ENCODE assay signal across 8 mouse cellular contexts in the genomic region with DNA sequence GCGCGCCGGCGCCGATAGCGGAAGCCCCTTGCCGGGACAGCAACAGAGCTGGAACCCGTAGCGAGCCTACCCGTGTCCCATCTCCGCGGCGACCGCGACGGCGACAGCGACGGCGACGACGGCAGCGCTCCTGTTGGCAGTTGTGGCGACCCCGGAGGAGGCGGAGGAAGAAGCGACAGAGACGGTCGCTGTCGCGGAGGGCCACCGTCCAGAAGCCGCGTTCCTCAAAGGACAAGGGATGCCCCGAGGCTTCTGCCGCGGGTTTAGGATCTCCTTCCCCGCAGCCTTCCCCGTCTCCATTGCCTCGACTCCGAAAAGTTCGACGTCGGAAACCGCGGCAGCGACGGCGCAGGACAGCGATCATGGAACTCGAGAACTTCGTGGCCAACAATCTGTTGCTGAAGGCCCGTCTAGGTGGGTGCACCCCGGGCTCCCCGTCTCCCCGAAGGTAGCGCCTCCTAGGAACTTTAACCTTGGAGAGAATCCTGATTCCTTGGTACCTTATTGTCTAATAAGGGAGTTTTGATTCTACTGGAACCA. TPM values are rescaled to one million over a fixed set of nuclear protein-coding genes. Genes with fewer than 3 reads are reported as not detected.
DNase-seq lines count a peak whose midpoint lies in the region; ATAC-seq and TF ChIP-seq lines count a peak whose summit lies in the region.

No protein-coding gene starts in this region.

- H3K4me3 ChIP-seq in lung, embryonic 16.5 days (ENCODE audit: low read length) = peak overlapping the region; percentile 64
- H3K4me3 ChIP-seq in embryonic facial prominence, embryonic 13.5 days = peak overlapping the region; percentile 76
- H3K4me3 ChIP-seq in limb, embryonic 10.5 days = peak overlapping the region; percentile 82
- peak overlapping the region; percentile 76 for H3K4me3 ChIP-seq in olfactory bulb, adult 2 months (ENCODE audit: insufficient read depth, low read depth, low read length)

- peaks cover 9% of the 10 kb centered on the region for H3K4me1 ChIP-seq in lung, embryonic 16.5 days (replicated peaks; ENCODE audit: control insufficient read depth, insufficient read depth, low read length)
- peaks cover 9% of the 10 kb centered on the region for H3K4me1 ChIP-seq in embryonic facial prominence, embryonic 13.5 days
- peaks cover 10% of the 10 kb centered on the region for H3K4me1 ChIP-seq in limb, embryonic 10.5 days
- no peaks in the 10 kb centered on the region for H3K4me1 ChIP-seq in olfactory bulb, adult 2 months (ENCODE audit: control insufficient read depth, insufficient read depth, low read length)

- 0% methylated on average over 57 of the region's 57 CpGs for whole genome bisulfite sequencing in lung, embryonic 16.5 days
- under 1% methylated on average over 57 of the region's 57 CpGs for WGBS in embryonic facial prominence, embryonic 13.5 days
- WGBS in limb, embryonic 10.5 days = under 1% methylated on average over 57 of the region's 57 CpGs
- WGBS in olfactory bulb, adult 2 months = under 1% methylated on average over 57 of the region's 57 CpGs

- H3K9ac ChIP-seq in lung, embryonic 16.5 days (ENCODE audit: low read length) = peak overlapping the region; percentile 75
- peak overlapping the region; percentile 83 for H3K9ac ChIP-seq in embryonic facial prominence, embryonic 13.5 days

- peaks cover 9% of the 10 kb centered on the region for H3K36me3 ChIP-seq in lung, embryonic 16.5 days (ENCODE audit: control insufficient read depth, insufficient read depth, low read length)
- peaks cover 21% of the 10 kb centered on the region for H3K36me3 ChIP-seq in embryonic facial prominence, embryonic 13.5 days
- peaks cover 22% of the 10 kb centered on the region for H3K36me3 ChIP-seq in limb, embryonic 10.5 days

- H3K4me2 ChIP-seq in lung, embryonic 16.5 days (ENCODE audit: low read depth, low read length) = peak overlapping the region; percentile 70
- H3K4me2 ChIP-seq in embryonic facial prominence, embryonic 13.5 days = peak overlapping the region; percentile 73

- peak overlapping the region; percentile 78 for H3K27ac ChIP-seq in lung, embryonic 16.5 days (ENCODE audit: low read length)
- H3K27ac ChIP-seq in embryonic facial prominence, embryonic 13.5 days = peak overlapping the region; percentile 93
- peak overlapping the region; percentile 81 for H3K27ac ChIP-seq in limb, embryonic 10.5 days
- peak overlapping the region; percentile 70 for H3K27ac ChIP-seq in olfactory bulb, adult 2 months (ENCODE audit: insufficient read depth, low read depth, low read length)

- no peak for ATAC-seq in lung, embryonic 16.5 days (ENCODE audit: low read depth)
- no peak for ATAC-seq in embryonic facial prominence, embryonic 13.5 days (ENCODE audit: insufficient number of reproducible peaks, insufficient read depth, low FRiP score, low TSS enrichment, low read depth)

- H3K27me3 ChIP-seq in lung, embryonic 16.5 days (ENCODE audit: control insufficient read depth, insufficient read depth, low read depth, low read length) = no peaks in the 10 kb centered on the region
- no peaks in the 10 kb centered on the region for H3K27me3 ChIP-seq in embryonic facial prominence, embryonic 13.5 days
- peaks cover 13% of the 10 kb centered on the region for H3K27me3 ChIP-seq in limb, embryonic 10.5 days (ENCODE audit: low read depth, poor library complexity, severe bottlenecking)

- no peak for DNase-seq in lung, adult 18-20 months
- no peak for DNase-seq in limb, embryonic 10.5 days (ENCODE audit: low spot score)
- DNase-seq in cerebellum, adult 11-12 months = no peak
- no peak for DNase-seq in ovary, adult 18-20 months (ENCODE audit: low spot score)
- DNase-seq in Muller cell, postnatal 12 days (ENCODE audit: inconsistent ontology term) = no peak

- TF ChIP-seq CTCF in olfactory bulb, adult 2 months (IDR thresholded peaks at IDR 0.05; ENCODE audit: insufficient read depth, low read depth, low read length) = no peak

- TF ChIP-seq POLR2A in olfactory bulb, adult 2 months (IDR thresholded peaks at IDR 0.05; ENCODE audit: insufficient read depth, low read depth, low read length) = no peak

- no peaks in the 10 kb centered on the region for H3K9me3 ChIP-seq in lung, embryonic 16.5 days (ENCODE audit: control insufficient read depth, low read length)
- H3K9me3 ChIP-seq in embryonic facial prominence, embryonic 13.5 days = no peaks in the 10 kb centered on the region
- no peaks in the 10 kb centered on the region for H3K9me3 ChIP-seq in limb, embryonic 10.5 days (replicated peaks)

RNA-seq across cellular contexts. Expression of a gene that starts 0.5 kb away (rescaled TPM):
- polyA plus RNA-seq in lung, embryonic 16.5 days (2015; fragmentation: Nextera tagmentation; extraction: Ambion mirVana) = 2.7 and 3.1 TPM in 2 replicates
- polyA plus RNA-seq in embryonic facial prominence, embryonic 13.5 days (2015; fragmentation: Nextera tagmentation; extraction: Ambion mirVana) = 4.1 and 5.0 TPM in 2 replicates
- 0.73 and 1.3 TPM in 2 replicates for polyA plus RNA-seq in limb, embryonic 10.5 days (2016; fragmentation: Nextera tagmentation; extraction: Ambion mirVana)
- polyA plus RNA-seq in olfactory bulb, adult 2 months (2012; ENCODE audit: insufficient read depth, insufficient read length, low replicate concordance, missing spikeins) = not detected in 2 replicates

RNA-seq across cellular contexts. Expression of a gene that starts 0.7 kb away (rescaled TPM):
- polyA plus RNA-seq in lung, embryonic 16.5 days (2015; fragmentation: Nextera tagmentation; extraction: Ambion mirVana) = 17.0 and 21.5 TPM in 2 replicates
- polyA plus RNA-seq in embryonic facial prominence, embryonic 13.5 days (2015; fragmentation: Nextera tagmentation; extraction: Ambion mirVana) = 29.4 and 32.5 TPM in 2 replicates
- polyA plus RNA-seq in limb, embryonic 10.5 days (2016; fragmentation: Nextera tagmentation; extraction: Ambion mirVana) = 29.1 and 31.9 TPM in 2 replicates
- polyA plus RNA-seq in olfactory bulb, adult 2 months (2012; ENCODE audit: insufficient read depth, insufficient read length, low replicate concordance, missing spikeins) = not detected in 2 replicates

RNA-seq across cellular contexts. Expression of a gene that starts 23.6 kb away (rescaled TPM):
- polyA plus RNA-seq in lung, embryonic 16.5 days (2015; fragmentation: Nextera tagmentation; extraction: Ambion mirVana) = 146 and 148 TPM in 2 replicates
- 129 and 146 TPM in 2 replicates for polyA plus RNA-seq in embryonic facial prominence, embryonic 13.5 days (2015; fragmentation: Nextera tagmentation; extraction: Ambion mirVana)
- 105 and 111 TPM in 2 replicates for polyA plus RNA-seq in limb, embryonic 10.5 days (2016; fragmentation: Nextera tagmentation; extraction: Ambion mirVana)
- not detected in 2 replicates for polyA plus RNA-seq in olfactory bulb, adult 2 months (2012; ENCODE audit: insufficient read depth, insufficient read length, low replicate concordance, missing spikeins)

Comparison
In these comparisons a context has a peak if more than half of its experiments do, and no peak if none do; other contexts are left out.
1. RNA of a gene that starts 0.7 kb away (polyA plus RNA-seq): 29.4 to 32.5 TPM in embryonic facial prominence, embryonic 13.5 days, 29.1 to 31.9 TPM in limb, embryonic 10.5 days and 17.0 to 21.5 TPM in lung, embryonic 16.5 days; not detected in olfactory bulb, adult 2 months; every median in the first group is over 10 times any median in the second.
2. RNA of a gene that starts 23.6 kb away (polyA plus RNA-seq): 146 to 148 TPM in lung, embryonic 16.5 days, 129 to 146 TPM in embryonic facial prominence, embryonic 13.5 days and 105 to 111 TPM in limb, embryonic 10.5 days; not detected in olfactory bulb, adult 2 months; every median in the first group is over 100 times any median in the second.
3. Peak in every context shown above with its lines, with median percentiles within 50 percentile points of each other: H3K27ac ChIP-seq and H3K4me3 ChIP-seq.